Mouse (Mus musculus): Measurements from ENCODE around the gene Trap1.

DNA sequence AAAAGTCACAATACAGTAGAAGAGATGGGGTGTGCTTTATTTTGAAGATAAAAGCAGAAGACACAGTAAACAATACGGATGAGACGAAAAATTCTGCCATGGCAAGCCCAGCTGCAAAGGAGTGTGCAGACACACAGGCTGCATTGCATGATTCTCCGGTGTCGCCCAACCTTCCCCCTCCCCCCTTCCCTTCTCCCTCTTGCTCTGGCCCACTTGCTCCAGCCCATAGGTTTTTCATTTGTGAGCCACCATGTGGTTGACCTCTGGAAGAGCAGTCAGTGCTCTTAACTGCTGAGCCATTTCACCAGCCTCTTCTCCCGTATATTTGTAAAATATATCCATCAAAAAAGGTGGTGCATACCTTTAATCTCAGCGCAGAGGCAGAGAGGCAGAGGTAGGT is 3.3 kb downstream of the Trap1 start:
- TF ChIP-seq CTCF (IDR thresholded peaks at IDR 0.05; ENCODE audit: control insufficient read depth, insufficient read depth, insufficient read length) (no peak), USF1 (IDR thresholded peaks at IDR 0.05; ENCODE audit: low read depth) (no peak), MYOG (IDR thresholded peaks at IDR 0.05; ENCODE audit: control insufficient read depth, extremely low read depth, insufficient read length) (no peak), MYOD1 (IDR thresholded peaks at IDR 0.05; ENCODE audit: control insufficient read depth, insufficient read length, low read depth) (no peak), CEBPB (IDR thresholded peaks at IDR 0.05; ENCODE audit: low read depth) (no peak), MAX (IDR thresholded peaks at IDR 0.05) (no peak), FOSL1 (IDR thresholded peaks at IDR 0.05; ENCODE audit: insufficient read depth, low read length, poor library complexity, severe bottlenecking) (no peak)

All from C2C12 (cell line).